Mouse (Mus musculus) hindbrain, embryonic 14.5 days (tissue): Measurements from ENCODE around the gene Itga9. TPM values are rescaled to one million over a fixed set of nuclear protein-coding genes. Genes with fewer than 3 reads are reported as not detected.
A peak's percentile ranks its signal among the peaks of the same experiment; 100 is the strongest.

Experiments
- ATAC-seq: fragments of 200-750 bp; cut with Nextera tagmentation; 2 replicates; pipeline ENCODE4 v1.8.0; 2017; ENCODE audit warnings: moderate number of reproducible peaks, mild to moderate bottlenecking, moderate TSS enrichment, moderate library complexity; ENCODE audit not compliant: low FRiP score
- DNase-seq: peaks from one replicate; pipeline ENCODE4 v3.0.0-alpha.2; 2015; ENCODE audit warnings: low spot score
- H3K27ac ChIP-seq: fragments of 300-500 bp; sonication (generic); 2 replicates; pipeline ENCODE4 v1.5.1; 2014; ENCODE audit warnings: mild to moderate bottlenecking, moderate library complexity
- H3K27me3 ChIP-seq: fragments of 300-500 bp; sonication (generic); 2 replicates; pipeline ENCODE4 v1.6.1; 2014; ENCODE audit warnings: mild to moderate bottlenecking, low read length, mixed read lengths; ENCODE audit not compliant: control insufficient read depth, insufficient read depth
- H3K36me3 ChIP-seq: fragments of 300-500 bp; sonication (generic); replicated peaks from 2 replicates; pipeline ENCODE4 v1.6.1; 2014; ENCODE audit not compliant: control insufficient read depth, insufficient read depth
- H3K4me1 ChIP-seq: fragments of 300-500 bp; sonication (generic); replicated peaks from 2 replicates; pipeline ENCODE4 v1.6.1; 2014; ENCODE audit warnings: antibody characterized with exemption, low read length, mixed read lengths; ENCODE audit not compliant: control insufficient read depth, insufficient read depth
- H3K4me2 ChIP-seq: fragments of 300-500 bp; sonication (generic); replicated peaks from 2 replicates; pipeline ENCODE4 v1.6.1; 2014; ENCODE audit warnings: mild to moderate bottlenecking, moderate library complexity
- H3K4me3 ChIP-seq: fragments of 300-500 bp; sonication (generic); replicated peaks from 2 replicates; pipeline ENCODE4 v1.5.1; 2014; ENCODE audit warnings: mild to moderate bottlenecking, low read length
- H3K9ac ChIP-seq: fragments of 300-500 bp; sonication (generic); 2 replicates; pipeline ENCODE4 v1.6.1; 2014
- H3K9me3 ChIP-seq: fragments of 300-500 bp; sonication (generic); 2 replicates; pipeline ENCODE4 v1.6.1; 2016; ENCODE audit warnings: low read length; ENCODE audit not compliant: control insufficient read depth
- WGBS: fragments of 180-500 bp; shearing (Covaris S2); extraction: QIAGEN DNeasy Blood & Tissue Kit; methylation state at CpG from one replicate; pipeline ENCODE4 v1.1.7; 2014; 5-methylcytosine and 5-hydroxymethylcytosine counted together
- polyA plus RNA-seq: library from polyadenylated mRNA; unstranded; fragments of >200 nt; fragmentation: Nextera tagmentation; extraction: Ambion mirVana; gene quantifications from 2 replicates; pipeline ENCODE4 v1.2.1, GENCODE M21; 2014

Itga9 gene
- polyA plus RNA-seq, 1 experiment from 2014 or later, result 4.4 TPM

DNA sequence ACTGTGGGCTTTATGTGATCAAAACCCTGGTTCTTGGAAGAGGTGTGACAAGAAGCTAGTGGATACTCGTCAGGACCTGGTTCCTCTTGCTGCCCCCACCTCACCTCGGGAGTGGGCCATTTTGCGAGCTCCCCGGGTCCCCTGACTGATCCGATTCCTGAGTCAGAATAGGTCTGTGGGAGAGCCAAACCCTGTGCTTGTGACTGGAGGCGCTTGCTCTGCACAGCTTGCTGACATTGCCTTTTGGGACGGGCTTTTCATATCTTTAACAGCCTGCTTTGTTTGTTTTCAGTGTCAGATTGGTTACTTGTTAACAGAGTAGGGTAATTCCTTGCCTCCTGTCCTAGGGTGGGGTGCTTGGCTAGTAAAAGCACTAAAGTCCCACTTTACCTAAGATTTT lies 322.2 kb downstream of the Itga9 start:
- Histone ChIP-seq H3K4me2 (peak overlapping the region; percentile 93; the same call in 1 of the 2 replicates), H3K4me1 (peaks cover 22% of the 10 kb centered on the region), H3K9me3 (no peaks in the 10 kb centered on the region), H3K4me3 (no peak overlapping the region), H3K27ac (no peak overlapping the region), H3K27me3 (no peaks in the 10 kb centered on the region), H3K36me3 (no peaks in the 10 kb centered on the region), H3K9ac (no peak overlapping the region)
- WGBS, result 33% methylated on average over 7 of the region's 7 CpGs
- DNase-seq (no peak), ATAC-seq (no peak)

DNA sequence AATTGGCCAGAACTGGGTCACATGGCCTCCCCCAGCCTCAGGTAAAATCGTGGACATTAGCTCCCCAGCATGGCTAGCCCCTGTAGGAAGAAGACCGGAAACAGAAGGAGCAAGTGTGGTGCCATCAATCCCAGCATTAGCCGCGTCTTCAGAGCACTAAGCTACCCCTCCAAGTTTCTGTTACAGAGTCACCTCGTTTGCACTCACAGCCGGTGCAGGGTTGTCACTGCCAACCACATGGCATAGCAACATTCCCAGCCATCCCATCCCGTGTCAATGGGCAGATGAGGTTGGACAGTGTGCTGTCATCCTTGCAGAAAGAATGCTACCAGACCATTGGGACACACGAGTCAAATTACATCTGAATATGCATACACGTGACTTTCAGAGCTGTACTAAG lies 324.1 kb downstream of the Itga9 start:
- 78% methylated on average over 9 of the region's 9 CpGs for WGBS
- Histone ChIP-seq H3K4me1 (peaks cover 18% of the 10 kb centered on the region), H3K9ac (no peak overlapping the region), H3K4me3 (no peak overlapping the region), H3K9me3 (no peaks in the 10 kb centered on the region), H3K27me3 (no peaks in the 10 kb centered on the region), H3K36me3 (no peaks in the 10 kb centered on the region), H3K27ac (no peak overlapping the region), H3K4me2 (no peak overlapping the region)
- DNase-seq, result no peak
- no peak for ATAC-seq

DNA sequence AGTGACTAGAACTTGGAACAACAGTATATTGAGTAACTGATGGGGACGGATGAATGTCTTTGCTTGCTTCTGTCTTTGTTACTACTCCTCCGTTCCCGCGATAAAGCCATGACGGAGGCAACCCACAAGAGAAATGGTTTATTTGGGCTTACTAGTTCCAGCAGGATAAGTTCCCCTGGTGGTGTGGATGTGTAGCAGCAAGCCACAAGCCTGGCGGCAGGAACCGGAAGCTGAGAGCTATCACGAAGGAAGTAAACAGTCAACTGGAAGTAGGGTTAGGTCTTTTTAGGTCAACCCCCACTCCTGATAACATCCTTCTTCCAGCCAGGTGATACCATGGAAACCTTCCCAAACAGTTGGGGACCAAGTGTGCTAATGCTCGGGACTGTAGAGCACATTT lies 327.3 kb downstream of the Itga9 start:
- 91% methylated on average over 9 of the region's 9 CpGs for WGBS
- no peak for DNase-seq
- peaks cover under 1% of the 10 kb centered on the region; the same call in 1 of the 2 replicates for H3K4me1 ChIP-seq

DNA sequence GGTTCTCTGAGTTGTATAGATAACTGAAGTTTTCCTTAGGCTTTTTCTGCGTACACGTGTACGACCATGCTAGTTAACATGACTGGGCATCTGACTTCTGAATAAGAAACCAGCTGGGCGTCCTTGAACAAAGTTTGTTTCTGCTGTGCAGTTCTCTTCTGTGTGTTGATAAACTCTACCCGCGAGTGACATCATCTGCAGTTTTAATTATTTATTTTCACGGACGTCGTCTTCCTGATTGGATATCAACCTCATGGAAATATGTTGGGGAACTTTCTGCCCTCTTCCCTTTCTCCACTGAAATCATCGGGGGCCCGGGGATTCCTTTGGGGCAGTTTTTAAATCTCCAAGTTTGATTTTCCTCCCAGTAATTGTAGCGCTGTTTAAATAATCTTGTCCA lies 327.8 kb downstream of the Itga9 start:
- H3K4me1 ChIP-seq, result no peaks in the 10 kb centered on the region
- 88% methylated on average over 12 of the region's 12 CpGs for WGBS
- no peak overlapping the region for H3K27ac ChIP-seq
- H3K4me3 ChIP-seq, result no peak overlapping the region
- no peak overlapping the region for H3K4me2 ChIP-seq
- H3K9me3 ChIP-seq, result no peaks in the 10 kb centered on the region
- H3K27me3 ChIP-seq, result no peaks in the 10 kb centered on the region
- no peak overlapping the region for H3K9ac ChIP-seq
- ATAC-seq (no peak), DNase-seq (no peak)
- no peaks in the 10 kb centered on the region for H3K36me3 ChIP-seq

More for the DNA sequence above, 327.3 kb downstream of the Itga9 start:
- no peak overlapping the region for H3K4me3 ChIP-seq
- H3K9me3 ChIP-seq, result no peaks in the 10 kb centered on the region
- H3K36me3 ChIP-seq, result no peaks in the 10 kb centered on the region
- no peak overlapping the region for H3K27ac ChIP-seq
- no peak for ATAC-seq
- no peak overlapping the region for H3K9ac ChIP-seq
- H3K27me3 ChIP-seq, result no peaks in the 10 kb centered on the region
- no peak overlapping the region for H3K4me2 ChIP-seq

DNA sequence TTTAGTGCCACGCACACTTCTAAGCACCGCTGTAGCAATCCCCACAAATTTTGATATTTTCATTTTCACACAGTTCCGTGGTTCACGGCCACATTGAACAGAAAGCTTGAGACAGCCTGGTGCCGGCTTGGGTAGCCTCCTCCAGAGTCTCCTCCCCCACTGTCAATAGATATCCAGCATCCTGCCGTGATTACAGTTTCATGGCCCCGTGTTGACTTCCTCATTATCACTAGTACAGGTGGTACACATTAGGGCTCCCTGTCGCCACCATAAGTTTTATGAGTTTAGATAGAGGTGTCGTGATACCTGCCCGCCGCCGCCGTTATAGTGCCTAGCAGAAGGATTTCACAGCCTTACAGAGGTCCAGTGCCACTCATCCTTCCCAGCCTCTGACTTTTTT lies 328.6 kb downstream of the Itga9 start:
- Histone ChIP-seq H3K27me3 (no peaks in the 10 kb centered on the region), H3K9me3 (no peaks in the 10 kb centered on the region), H3K27ac (no peak overlapping the region), H3K36me3 (no peaks in the 10 kb centered on the region), H3K4me3 (no peak overlapping the region), H3K4me2 (no peak overlapping the region), H3K9ac (no peak overlapping the region), H3K4me1 (0 out of 2 replicates have a peak, but pooled peaks cover 2% of the 10 kb centered on the region)
- ATAC-seq (no peak), DNase-seq (no peak)
- WGBS, result 90% methylated on average over 13 of the region's 13 CpGs

DNA sequence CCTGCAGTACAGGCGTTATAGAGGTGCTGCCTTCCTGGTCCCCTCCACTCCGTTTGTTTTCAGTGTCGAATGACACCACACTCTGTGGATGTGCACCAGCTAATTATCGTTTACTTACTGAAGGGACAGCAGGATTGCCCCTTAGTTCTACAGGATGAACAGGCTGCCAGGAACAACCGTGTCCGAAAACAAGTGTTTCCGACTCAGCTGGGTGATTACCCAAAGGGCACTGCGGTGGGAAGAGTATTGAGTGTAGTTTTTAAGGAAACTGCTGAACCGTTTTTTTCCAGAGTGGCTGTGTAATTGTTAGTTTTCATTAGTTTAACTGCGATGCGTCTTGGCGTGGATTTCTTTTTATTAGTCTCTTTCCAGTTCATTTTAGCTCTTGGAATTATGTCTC lies 329.6 kb downstream of the Itga9 start:
- ATAC-seq (no peak), DNase-seq (no peak)
- H3K27me3 ChIP-seq, result no peaks in the 10 kb centered on the region
- no peaks in the 10 kb centered on the region for H3K9me3 ChIP-seq
- H3K36me3 ChIP-seq, result no peaks in the 10 kb centered on the region
- no peak overlapping the region for H3K27ac ChIP-seq
- 0 out of 2 replicates have a peak, but pooled peaks cover 3% of the 10 kb centered on the region for H3K4me1 ChIP-seq
- H3K4me3 ChIP-seq, result no peak overlapping the region
- 58% methylated on average over 12 of the region's 12 CpGs for WGBS
- H3K4me2 ChIP-seq, result no peak overlapping the region
- H3K9ac ChIP-seq, result no peak overlapping the region

DNA sequence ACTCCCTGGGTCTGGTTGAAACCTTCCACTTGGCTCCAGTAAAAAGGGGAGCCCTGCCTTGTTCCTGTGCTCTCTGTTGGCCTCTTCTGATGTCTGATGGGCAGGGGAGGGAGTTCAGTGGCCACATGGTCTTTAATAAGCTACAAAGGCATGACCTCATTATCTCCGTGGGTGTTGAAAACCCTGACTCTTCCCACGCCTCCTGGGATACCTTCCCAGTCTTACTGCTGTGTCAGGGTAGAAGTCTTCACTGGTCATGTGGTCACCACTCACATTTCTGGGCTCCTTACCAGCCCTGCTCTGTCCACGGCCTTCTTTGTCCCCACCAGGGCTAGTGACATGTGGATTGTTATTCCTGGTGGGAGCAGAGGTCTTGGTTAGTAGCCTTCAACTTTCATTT lies 331.0 kb downstream of the Itga9 start:
- Histone ChIP-seq H3K4me1 (0 out of 2 replicates have a peak, but pooled peaks cover 3% of the 10 kb centered on the region), H3K9me3 (no peaks in the 10 kb centered on the region), H3K27me3 (no peaks in the 10 kb centered on the region), H3K4me3 (no peak overlapping the region), H3K36me3 (no peaks in the 10 kb centered on the region), H3K4me2 (no peak overlapping the region), H3K27ac (no peak overlapping the region), H3K9ac (no peak overlapping the region)
- DNase-seq, result no peak
- ATAC-seq, result no peak
- WGBS, result 46% methylated on average over 3 of the region's 3 CpGs

DNA sequence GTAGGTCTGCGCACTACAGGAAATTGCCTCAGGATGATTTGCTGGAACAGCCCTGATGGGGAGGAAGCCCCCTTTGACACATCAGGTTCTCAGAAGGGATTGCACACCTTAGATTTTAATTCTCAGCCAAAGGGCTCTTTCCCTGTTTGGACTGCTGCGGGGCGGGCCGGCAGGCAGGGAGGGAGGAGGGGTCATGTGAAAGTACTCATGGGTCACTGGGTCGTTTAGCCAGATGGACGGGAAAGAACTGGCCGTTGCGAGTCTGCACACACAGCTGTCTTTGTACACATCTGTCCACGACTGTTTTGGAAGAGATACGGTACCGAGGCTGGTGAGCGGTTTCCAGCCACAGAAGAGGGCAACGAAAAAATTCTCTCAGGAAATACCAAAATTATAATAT lies 332.9 kb downstream of the Itga9 start:
- H3K4me3 ChIP-seq, result no peak overlapping the region
- DNase-seq (no peak), ATAC-seq (no peak)
- no peaks in the 10 kb centered on the region for H3K27me3 ChIP-seq
- H3K4me2 ChIP-seq, result no peak overlapping the region
- no peak overlapping the region for H3K27ac ChIP-seq
- no peak overlapping the region for H3K9ac ChIP-seq
- H3K36me3 ChIP-seq, result no peaks in the 10 kb centered on the region
- 0 out of 2 replicates have a peak, but pooled peaks cover 3% of the 10 kb centered on the region for H3K4me1 ChIP-seq
- no peaks in the 10 kb centered on the region for H3K9me3 ChIP-seq
- 35% methylated on average over 13 of the region's 13 CpGs for WGBS

DNA sequence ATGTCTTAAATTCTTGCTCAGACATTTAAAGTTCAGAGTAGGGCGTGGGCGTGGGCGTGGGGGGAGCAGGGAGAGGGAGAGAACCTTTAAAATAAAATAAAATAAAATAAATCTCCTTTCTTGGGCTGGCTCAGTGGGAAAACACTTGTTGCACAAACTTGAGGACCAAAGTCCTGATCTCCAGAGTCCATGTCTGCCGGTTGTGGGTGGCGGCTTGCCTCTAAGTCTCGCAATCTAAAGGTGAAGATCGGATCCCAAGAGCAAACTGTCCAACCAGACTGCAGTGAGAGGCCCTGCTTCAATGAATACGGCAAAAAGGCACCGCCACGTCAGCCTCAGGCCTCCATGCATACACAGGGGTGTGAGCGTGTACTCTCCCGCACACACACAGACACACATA lies 333.3 kb downstream of the Itga9 start:
- 81% methylated on average over 12 of the region's 12 CpGs for WGBS
- no peak for DNase-seq
- Histone ChIP-seq H3K4me1 (0 out of 2 replicates have a peak, but pooled peaks cover 3% of the 10 kb centered on the region), H3K27ac (no peak overlapping the region), H3K4me2 (no peak overlapping the region), H3K9ac (no peak overlapping the region), H3K27me3 (no peaks in the 10 kb centered on the region), H3K36me3 (no peaks in the 10 kb centered on the region), H3K9me3 (no peaks in the 10 kb centered on the region), H3K4me3 (no peak overlapping the region)
- no peak for ATAC-seq

DNA sequence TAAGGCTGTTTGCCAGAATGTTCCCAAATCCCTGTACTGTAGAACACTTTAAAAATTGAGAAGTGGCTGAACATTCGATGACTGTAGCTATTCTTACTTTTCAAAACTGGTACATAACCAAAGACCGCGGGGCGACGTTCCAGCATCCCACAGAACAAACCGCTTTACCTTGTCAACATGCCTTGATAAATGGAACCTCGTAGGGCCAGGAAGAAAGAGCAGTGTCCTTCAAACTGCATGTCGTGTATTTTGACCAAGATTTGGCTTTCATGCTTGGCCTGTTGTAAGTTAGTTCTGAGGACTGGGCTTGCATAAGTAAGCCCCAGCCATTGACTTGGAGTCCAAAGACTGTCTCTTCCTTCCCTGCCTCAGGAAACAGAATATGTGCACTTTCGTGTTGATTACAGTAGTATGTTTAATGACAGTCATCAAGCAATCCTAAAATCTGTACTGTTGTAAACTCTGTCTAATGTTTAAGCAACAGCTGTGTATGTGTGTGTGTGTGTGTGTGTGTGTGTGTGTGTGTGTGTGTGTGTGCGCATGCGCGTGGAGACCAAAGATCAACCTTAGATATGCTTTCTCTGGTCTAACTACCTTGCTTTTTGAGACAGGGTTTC lies 334.2 kb downstream of the Itga9 start:
- H3K27me3 ChIP-seq, result no peaks in the 10 kb centered on the region
- no peaks in the 10 kb centered on the region for H3K9me3 ChIP-seq
- H3K36me3 ChIP-seq, result no peaks in the 10 kb centered on the region
- 79% methylated on average over 12 of the region's 12 CpGs for WGBS
- no peak for ATAC-seq
- no peak overlapping the region for H3K4me2 ChIP-seq
- H3K27ac ChIP-seq, result no peak overlapping the region
- no peak overlapping the region for H3K9ac ChIP-seq
- no peak for DNase-seq
- no peak overlapping the region for H3K4me3 ChIP-seq
- 0 out of 2 replicates have a peak, but pooled peaks cover 3% of the 10 kb centered on the region for H3K4me1 ChIP-seq
